Mouse (Mus musculus) kidney, postnatal 10 days (tissue): Measurements from ENCODE around the gene Ccdc136.
"Not testable (repeated sequence)": the region's sequence is repeated elsewhere in the genome, so short reads cannot be mapped to it uniquely, and the experiment has no call there.

Experiments used
- DNase-seq: peaks from one replicate; pipeline ENCODE4 v3.0.0; 2021; ENCODE audit warnings: mixed read lengths

The Ccdc136 gene

DNA sequence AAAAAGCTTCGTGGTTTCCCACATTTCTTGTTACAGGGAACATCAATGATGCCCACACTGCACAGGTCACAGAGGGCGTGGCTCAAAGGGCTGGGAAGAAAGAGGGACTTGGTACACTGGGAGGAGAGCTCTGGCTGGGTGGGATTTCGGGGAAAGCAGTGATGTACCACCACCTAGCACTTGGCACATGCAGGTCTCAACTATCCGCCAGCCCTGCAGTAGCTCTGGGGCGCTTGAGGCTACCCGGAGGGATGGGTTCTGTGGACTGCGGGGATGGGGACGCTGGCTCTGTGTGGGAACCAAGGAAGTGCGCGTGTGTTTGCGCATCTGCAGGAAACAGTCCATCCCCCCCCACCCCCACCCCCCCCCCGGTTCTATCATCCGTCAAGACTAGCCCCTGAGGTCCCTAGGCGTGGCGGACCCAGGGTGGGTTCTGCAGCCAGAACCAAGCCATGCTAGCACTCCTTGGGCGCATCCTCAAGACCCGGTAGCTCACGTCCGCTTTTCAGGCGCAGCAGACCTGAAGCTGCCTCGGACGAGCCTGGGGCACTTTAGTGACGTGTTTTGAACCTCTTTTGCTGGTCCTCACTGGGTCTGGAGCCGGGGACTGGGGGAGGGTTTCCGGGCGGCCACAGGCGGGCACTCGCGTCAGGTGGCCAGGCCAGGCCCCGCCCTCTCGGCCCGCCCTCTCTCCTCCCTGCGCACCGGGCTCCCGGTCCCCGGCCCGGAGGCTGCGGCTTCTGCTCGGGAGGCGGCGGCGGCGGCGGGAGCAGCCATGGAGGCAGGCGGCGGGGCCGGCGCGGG lies at the start of gene Ccdc136:
Ccdc136 (plus strand) TSS at position 400 of the 804 bp plus-strand sequence.
- DNase-seq: peak; percentile 85

- not testable (repeated sequence) for DNase-seq
These were observed 49.6 kb upstream of the Ccdc136 start for GRCm38 (mm10) chr6:29346512-29346911.

- no peak for DNase-seq
These were observed 48.9 kb upstream of the Ccdc136 start for GRCm38 (mm10) chr6:29347189-29347588.

DNA sequence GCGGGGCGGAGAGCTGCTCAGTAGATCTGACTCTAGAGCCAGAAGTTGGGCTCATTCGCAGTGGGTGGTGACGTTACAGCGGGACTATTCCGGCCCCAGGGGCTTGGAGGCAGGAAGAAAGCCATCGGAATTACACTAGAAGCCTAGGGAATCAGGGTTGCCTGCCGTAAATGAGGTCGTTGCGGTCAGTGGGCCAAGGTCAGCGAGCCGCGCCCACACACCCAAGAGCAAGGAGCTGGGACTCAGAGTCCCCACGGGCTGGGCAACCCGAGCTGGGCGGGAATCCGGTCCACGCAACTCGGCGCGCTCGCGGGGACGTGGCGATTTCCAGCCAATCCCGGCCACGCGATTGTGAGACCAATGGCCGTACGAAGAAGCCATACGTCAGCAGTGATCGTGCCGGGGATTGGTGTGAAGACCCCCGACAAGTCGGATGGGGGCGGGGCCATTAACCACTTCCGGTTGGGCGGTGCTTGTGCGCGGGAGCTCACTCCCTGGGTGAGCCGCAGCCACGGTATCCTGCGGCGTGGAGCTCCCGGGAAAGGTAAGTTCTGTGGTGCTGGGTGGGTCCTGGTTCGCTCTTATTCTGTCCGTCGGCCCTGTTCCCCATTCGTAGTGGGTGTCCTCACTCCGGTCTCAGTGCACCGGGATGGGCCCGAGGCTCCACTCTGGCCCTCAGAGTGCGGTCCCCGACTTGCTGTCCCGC lies 48.3 kb upstream of the Ccdc136 start, which contains the start of gene Calu:
Calu (plus strand) TSS at position 405 of the 706 bp plus-strand sequence.
- peak; percentile 100 for DNase-seq

DNA sequence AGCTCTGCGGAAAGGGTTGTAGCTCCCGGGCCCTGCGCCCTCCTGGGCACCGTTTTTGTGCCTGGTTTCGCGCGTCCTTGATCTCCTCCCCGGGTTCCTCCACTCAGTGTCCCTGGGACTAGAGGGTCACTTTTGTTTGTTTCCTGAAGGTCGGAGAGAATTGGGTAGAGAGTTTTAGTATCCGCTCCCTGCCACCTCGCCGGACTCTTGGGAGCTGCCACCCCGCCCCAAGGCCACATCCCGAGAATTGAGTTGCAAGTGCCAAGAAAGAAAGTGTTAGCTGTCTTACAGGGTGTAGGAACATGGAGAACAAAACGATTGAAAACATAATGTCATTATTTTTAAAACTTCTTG lies 47.8 kb upstream of the Ccdc136 start:
- DNase-seq: no peak

- no peak for DNase-seq
These were observed 44.5 kb upstream of the Ccdc136 start for GRCm38 (mm10) chr6:29351613-29352012.

GRCm38 (mm10) chr6:29352816-29353215 lies 43.3 kb upstream of the Ccdc136 start:
- no peak for DNase-seq

DNA sequence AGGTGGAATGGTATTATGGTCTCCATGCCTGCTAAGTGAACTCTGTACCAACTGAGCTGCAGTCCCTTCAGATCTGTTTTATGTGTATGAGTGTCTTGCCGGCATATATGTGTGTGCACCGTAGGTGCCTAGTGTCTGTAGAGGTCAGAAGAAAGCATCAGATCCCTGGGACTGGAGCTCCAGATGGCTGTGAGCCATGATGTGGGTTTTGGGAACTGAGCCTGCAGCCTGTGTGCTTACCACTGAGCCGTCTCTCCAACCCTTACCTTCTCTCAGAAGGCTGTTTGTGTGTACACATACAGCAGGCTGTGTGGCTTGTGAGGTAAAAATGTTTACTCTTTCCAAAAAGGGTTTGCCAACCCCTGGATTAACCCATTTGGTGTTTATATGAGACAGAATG lies 36.7 kb upstream of the Ccdc136 start:
- no peak for DNase-seq

GRCm38 (mm10) chr6:29360211-29360610 lies 35.9 kb upstream of the Ccdc136 start:
- no peak for DNase-seq

GRCm38 (mm10) chr6:29362246-29363128 lies 33.6 kb upstream of the Ccdc136 start:
- DNase-seq: no peak

DNA sequence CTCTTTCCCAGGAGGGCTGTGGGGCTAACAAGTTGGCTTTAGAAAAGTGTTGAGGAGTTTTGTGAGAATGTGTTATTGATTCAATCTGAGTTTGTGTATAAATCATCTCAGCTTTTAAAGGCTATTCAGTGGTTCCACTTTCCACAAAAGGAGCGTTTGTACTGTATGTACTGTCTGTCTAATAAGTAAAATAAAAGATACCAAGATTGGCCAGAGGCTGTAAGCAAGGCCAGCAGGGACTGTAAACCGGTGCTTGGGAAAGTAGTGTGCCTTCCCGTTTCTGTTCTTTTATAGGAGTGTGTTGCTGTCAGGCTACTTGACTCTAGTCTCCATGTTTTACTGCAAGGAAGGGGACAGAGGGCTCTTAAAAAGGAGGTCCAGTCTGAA lies 33.0 kb upstream of the Ccdc136 start:
- no peak for DNase-seq

- no peak for DNase-seq
These were observed 30.8 kb upstream of the Ccdc136 start for GRCm38 (mm10) chr6:29365277-29365676.

- no peak for DNase-seq
These were observed 18.7 kb upstream of the Ccdc136 start for GRCm38 (mm10) chr6:29377386-29377785.

GRCm38 (mm10) chr6:29378678-29379077 lies 17.4 kb upstream of the Ccdc136 start:
- no peak for DNase-seq

- no peak for DNase-seq
These were observed 16.2 kb upstream of the Ccdc136 start for GRCm38 (mm10) chr6:29379954-29380353.

GRCm38 (mm10) chr6:29382442-29382841 lies 13.7 kb upstream of the Ccdc136 start:
- DNase-seq: no peak

GRCm38 (mm10) chr6:29388052-29388518 lies 8.0 kb upstream of the Ccdc136 start, which contains the start of gene Opn1sw:
Gene Opn1sw (minus strand): TSS chr6:29388468.
- peak; percentile 53 for DNase-seq

DNA sequence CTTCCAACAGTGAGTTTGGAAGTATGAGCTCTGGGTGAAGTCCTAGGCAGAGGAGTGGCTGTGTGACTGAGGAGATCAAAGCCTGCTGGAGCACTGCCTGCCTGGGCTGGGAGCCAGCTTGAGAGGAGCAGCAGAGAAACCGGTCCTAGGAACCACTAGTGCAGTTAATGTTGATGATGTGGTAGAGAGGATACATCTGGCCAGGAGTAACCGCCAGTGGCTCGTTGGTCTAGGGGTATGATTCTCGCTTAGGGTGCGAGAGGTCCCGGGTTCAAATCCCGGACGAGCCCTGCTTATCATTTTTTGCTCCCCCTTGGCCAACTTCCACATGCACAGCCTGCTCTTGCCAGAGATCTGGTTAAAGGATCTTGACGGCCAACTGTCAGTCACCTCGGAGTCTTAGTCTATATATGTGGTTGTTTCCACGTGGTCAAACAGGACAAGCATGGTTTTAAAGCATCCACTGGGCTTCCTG lies 7.5 kb upstream of the Ccdc136 start:
- DNase-seq: peak; percentile 92

DNA sequence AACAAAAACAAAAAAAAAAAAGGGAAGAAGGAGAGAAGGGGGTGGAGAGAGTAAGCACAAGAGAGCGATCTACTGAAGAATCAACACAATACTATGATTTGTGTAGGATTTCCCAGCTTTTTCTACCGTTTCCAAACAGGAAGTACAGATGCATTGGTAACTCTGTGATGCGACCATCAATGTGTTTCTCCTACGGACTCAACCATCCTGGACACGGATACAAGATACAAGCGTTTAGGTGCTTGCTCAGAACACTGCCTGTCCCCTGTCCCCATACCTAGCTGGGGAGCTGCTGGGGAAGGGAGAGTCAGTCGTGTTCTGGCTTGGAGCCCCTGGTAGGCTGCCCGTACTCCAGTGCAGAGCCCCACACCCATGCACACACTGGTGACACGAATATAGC lies 6.7 kb upstream of the Ccdc136 start:
- DNase-seq: no peak

DNA sequence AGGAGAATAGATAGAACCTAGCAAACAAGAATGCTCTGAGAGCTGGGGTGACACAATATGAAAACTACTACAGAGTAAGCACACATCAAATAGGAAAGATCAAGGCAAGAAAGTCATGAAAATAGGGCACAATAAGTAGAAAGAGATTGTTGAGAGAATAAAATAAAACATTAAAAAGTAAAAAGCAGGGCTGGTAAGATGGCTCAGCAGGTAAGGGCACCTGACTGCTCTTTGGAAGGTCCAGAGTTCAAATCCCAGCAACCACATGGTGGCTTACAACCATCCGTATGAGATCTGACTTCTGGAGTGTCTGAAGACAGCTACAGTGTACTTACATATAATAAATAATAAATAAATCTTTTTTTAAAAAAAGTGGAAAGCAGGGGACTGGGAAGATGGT lies 5.6 kb upstream of the Ccdc136 start:
- not testable (repeated sequence) for DNase-seq

- not testable (repeated sequence) for DNase-seq
These were observed 4.9 kb upstream of the Ccdc136 start for GRCm38 (mm10) chr6:29391241-29391640.

GRCm38 (mm10) chr6:29391802-29392201 lies 4.3 kb upstream of the Ccdc136 start:
- no peak for DNase-seq

DNA sequence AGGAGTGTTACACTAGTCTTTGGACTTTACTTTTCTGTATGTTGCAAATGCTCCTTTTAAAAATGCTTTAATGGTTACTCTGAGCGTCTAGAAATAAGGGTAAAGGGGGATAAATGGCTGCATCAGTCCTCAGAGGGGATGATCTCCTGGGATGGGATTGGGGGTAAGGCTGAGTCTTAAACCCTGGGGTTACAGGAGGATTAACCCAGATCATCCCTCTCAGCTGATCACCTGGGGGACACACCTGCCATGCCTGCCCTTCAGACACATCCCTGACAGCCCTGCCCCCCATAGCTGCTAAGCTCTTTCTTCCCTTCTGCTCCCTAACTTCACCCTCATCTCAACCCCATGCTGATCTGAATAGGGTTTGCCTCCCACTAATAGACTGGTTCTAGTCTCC lies 1.8 kb upstream of the Ccdc136 start:
- no peak for DNase-seq
